Mouse (Mus musculus): ENCODE measurements around the gene Rd3. TPM values are rescaled to one million over a fixed set of nuclear protein-coding genes. Genes with fewer than 3 reads are reported as not detected.

Gene Rd3
- total and polyA plus RNA-seq, 3 experiments: 0.25 to 0.47 (median 0.44) TPM

DNA sequence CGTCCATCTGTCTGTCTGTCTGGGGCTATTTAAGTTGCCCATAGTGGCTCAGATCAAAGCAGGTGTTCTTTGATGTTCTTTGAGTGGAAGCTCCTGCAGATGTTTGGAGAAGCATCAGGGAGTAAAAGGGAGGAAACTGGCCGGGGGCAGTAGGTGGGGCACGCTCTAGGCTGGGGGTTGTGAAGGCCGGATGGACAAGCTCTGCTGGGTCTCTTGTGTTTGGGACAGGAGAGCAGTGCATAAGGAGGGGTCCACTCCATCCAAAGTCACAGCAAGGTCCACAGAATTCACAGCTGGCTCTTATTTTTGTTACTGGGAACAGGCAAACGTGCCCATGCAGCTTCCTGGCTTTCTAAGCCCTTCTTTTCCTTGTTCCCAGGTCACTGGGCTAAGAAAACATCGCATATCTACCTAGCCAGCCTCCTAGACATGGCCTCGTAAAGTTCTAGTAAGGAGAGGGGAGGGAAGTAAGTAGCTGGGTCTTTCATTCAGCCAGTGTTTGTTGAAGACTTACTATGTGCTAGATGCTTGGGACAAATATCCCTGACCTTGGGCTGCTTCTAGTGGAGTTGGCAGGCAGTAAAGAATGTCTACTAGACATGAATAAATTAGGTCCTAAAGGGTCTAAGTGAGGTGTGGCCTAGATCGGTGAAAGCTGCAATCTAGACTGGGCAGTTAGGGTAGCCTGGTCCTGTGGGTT lies 44.7 kb upstream of the Rd3 start:
- dilution Hi-C loops (cut with MboI; ENCODE audit: extremely low pct_ligation_motif_present, extremely low pct_unique_long_range_greater_than_20kb, low sequenced_read_pairs): no loop called here
- Histone ChIP-seq H3K27me3 (replicated peaks) (peaks cover 25% of the 10 kb centered on the region), H3K4me1 (ENCODE audit: control insufficient read depth in 1 of 2, insufficient read depth in 2 of 2) (no peaks in the 10 kb centered on the region), H3K9ac (ENCODE audit: insufficient read depth, low read depth) (no peak overlapping the region), H3K9me3 (replicated peaks; ENCODE audit: low read length) (no peaks in the 10 kb centered on the region), H3K4me2 (ENCODE audit: insufficient read depth, low read depth, poor library complexity, severe bottlenecking) (no peak overlapping the region), H3K36me3 (replicated peaks in 1 of 2; ENCODE audit: control insufficient read depth in 1 of 2, insufficient read depth in 1 of 2, low read length in 1 of 2) (no peaks in the 10 kb centered on the region), H3K27ac (ENCODE audit: insufficient read depth, low read depth) (no peak overlapping the region), H3K4me3 (replicated peaks in 1 of 3; ENCODE audit: low read depth in 2 of 3, low read length in 2 of 3, poor library complexity in 1 of 3) (no peak overlapping the region), H3K79me2 (replicated peaks; ENCODE audit: control insufficient read depth, extremely low read depth, insufficient read depth, poor library complexity, severe bottlenecking) (no peaks in the 10 kb centered on the region)
- TF ChIP-seq MAFK (IDR thresholded peaks at IDR 0.05; ENCODE audit: insufficient replicate concordance, low read length): no peak
- no peak for TF ChIP-seq RAD21 (IDR thresholded peaks at IDR 0.05; ENCODE audit: low read depth, low read length)
- TF ChIP-seq MEF2A (IDR thresholded peaks at IDR 0.05; ENCODE audit: borderline replicate concordance, low read depth, low read length): no peak
- no peak for TF ChIP-seq CHD2 (IDR thresholded peaks at IDR 0.05; ENCODE audit: low read length)
- TF ChIP-seq ZMIZ1 (IDR thresholded peaks at IDR 0.05; ENCODE audit: low read depth, low read length): no peak
- TF ChIP-seq USF2 (conservative IDR thresholded peaks at IDR 0.05; ENCODE audit: low read depth, low read length): no peak
- TF ChIP-seq JUND (conservative IDR thresholded peaks at IDR 0.05; ENCODE audit: low read depth, low read length): no peak
- no peak for TF ChIP-seq UBTF (IDR thresholded peaks at IDR 0.05; ENCODE audit: low read depth, low read length)
- no peak for TF ChIP-seq POLR2AphosphoS2 (IDR thresholded peaks at IDR 0.05; ENCODE audit: low read depth, low read length)
- no peak for TF ChIP-seq ETS1 (conservative IDR thresholded peaks at IDR 0.05; ENCODE audit: low read depth, low read length)
- TF ChIP-seq MAX (IDR thresholded peaks at IDR 0.05; ENCODE audit: low read length): no peak
- no peak for TF ChIP-seq RCOR1 (conservative IDR thresholded peaks at IDR 0.05; ENCODE audit: low read depth, low read length)
- TF ChIP-seq NELFE (IDR thresholded peaks at IDR 0.05; ENCODE audit: low read depth, low read length): no peak
- TF ChIP-seq ZNF384 (IDR thresholded peaks at IDR 0.05; ENCODE audit: low read depth, low read length): no peak
- TF ChIP-seq MXI1 (IDR thresholded peaks at IDR 0.05; ENCODE audit: low read depth, low read length): no peak
- no peak for TF ChIP-seq IRF4 (IDR thresholded peaks at IDR 0.05; ENCODE audit: low read depth, low read length)
- no peak for TF ChIP-seq SIN3A (IDR thresholded peaks at IDR 0.05; ENCODE audit: low read length)
- TF ChIP-seq JUN (IDR thresholded peaks at IDR 0.05; ENCODE audit: insufficient read depth, low read depth, low read length): no peak
- in situ Hi-C loops (cut with MboI; ENCODE audit: low pct_ligation_motif_present, low pct_unique_long_range_greater_than_20kb, low sequenced_read_pairs): no loop called here
- DNase-seq (ENCODE audit: extremely low read depth): no peak

DNA sequence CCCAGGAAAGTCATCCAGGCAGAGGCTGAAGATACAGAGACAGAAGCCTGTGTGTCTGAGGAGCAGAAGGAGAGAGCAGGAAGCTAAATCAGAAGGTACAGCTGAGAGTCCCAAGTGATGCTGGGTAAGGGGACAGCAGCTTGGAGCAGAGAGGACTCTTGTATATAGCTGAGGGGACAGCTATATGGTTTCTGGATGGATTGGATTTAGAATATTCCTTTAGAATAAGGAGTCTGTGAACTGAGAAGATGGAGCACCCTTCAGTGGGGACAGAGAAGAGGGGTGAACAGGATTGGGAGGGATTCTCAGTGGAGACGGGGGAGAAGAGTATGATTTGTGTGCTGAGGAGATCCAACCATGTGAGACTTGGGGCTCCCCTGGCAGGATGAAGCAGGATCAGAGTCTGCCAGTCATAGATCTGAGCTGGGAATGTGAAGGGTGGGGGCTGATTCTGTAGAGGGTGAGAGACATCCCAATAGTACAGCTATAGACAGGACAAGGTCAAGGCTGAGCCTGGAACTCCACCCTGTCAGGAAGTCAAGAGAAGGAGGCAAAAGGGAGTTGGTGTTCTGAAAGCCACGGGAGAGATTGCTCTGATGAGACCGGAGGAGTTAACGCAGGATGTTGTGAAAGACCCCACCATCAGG lies 44.1 kb upstream of the Rd3 start:
- no peak for DNase-seq (ENCODE audit: extremely low read depth)
- Histone ChIP-seq H3K4me1 (ENCODE audit: control insufficient read depth in 1 of 2, insufficient read depth in 2 of 2) (no peaks in the 10 kb centered on the region), H3K4me3 (replicated peaks in 1 of 3; ENCODE audit: low read depth in 2 of 3, low read length in 2 of 3, poor library complexity in 1 of 3) (no peak overlapping the region), H3K36me3 (replicated peaks in 1 of 2; ENCODE audit: control insufficient read depth in 1 of 2, insufficient read depth in 1 of 2, low read length in 1 of 2) (no peaks in the 10 kb centered on the region), H3K27ac (ENCODE audit: insufficient read depth, low read depth) (no peak overlapping the region), H3K9me3 (replicated peaks; ENCODE audit: low read length) (no peaks in the 10 kb centered on the region), H3K9ac (ENCODE audit: insufficient read depth, low read depth) (no peak overlapping the region), H3K27me3 (replicated peaks) (peaks cover 23% of the 10 kb centered on the region), H3K79me2 (replicated peaks; ENCODE audit: control insufficient read depth, extremely low read depth, insufficient read depth, poor library complexity, severe bottlenecking) (no peaks in the 10 kb centered on the region), H3K4me2 (ENCODE audit: insufficient read depth, low read depth, poor library complexity, severe bottlenecking) (no peak overlapping the region)
- dilution Hi-C loops (cut with MboI; ENCODE audit: extremely low pct_ligation_motif_present, extremely low pct_unique_long_range_greater_than_20kb, low sequenced_read_pairs) (no loop called here), in situ Hi-C loops (cut with MboI; ENCODE audit: low pct_ligation_motif_present, low pct_unique_long_range_greater_than_20kb, low sequenced_read_pairs) (no loop called here)
- TF ChIP-seq SIN3A (IDR thresholded peaks at IDR 0.05; ENCODE audit: low read length) (no peak), ZKSCAN1 (IDR thresholded peaks at IDR 0.05; ENCODE audit: borderline replicate concordance, low read depth, low read length) (no peak)

Data from CH12.LX (cell line).